In genomic region chr11:69102403-69102725, GRCm38 (mm10) we compare ENCODE assay signal across 18 mouse cellular contexts. TPM values are rescaled to one million over a fixed set of nuclear protein-coding genes. Genes with fewer than 3 reads are reported as not detected.
DNase-seq lines count a peak whose midpoint lies in the region; ATAC-seq and TF ChIP-seq lines count a peak whose summit lies in the region.
"Had no signal": no experiment of that assay in that cellular context is flagged by ENCODE, and none has a peak within 500 bp of the region (broad histone marks: within the 10 kb centered on the region; RNA-seq: fewer than 3 reads in every experiment).

No protein-coding gene starts in this region.

- H3ac ChIP-seq in myocyte (ENCODE audit: control insufficient read depth, insufficient read length): no peak overlapping the region

- H3K4me1 ChIP-seq in lung, postnatal 0 days (ENCODE audit: insufficient read depth, low read depth, low read length): peaks cover 16% of the 10 kb centered on the region
- peaks cover 9% of the 10 kb centered on the region; the same call in 1 of the 2 replicates for H3K4me1 ChIP-seq in intestine, postnatal 0 days (replicated peaks; ENCODE audit: control insufficient read depth, insufficient read depth, low read length)

- no peak for TF ChIP-seq POLR2A in myocyte (IDR thresholded peaks at IDR 0.05; ENCODE audit: insufficient read length, low read depth)

- TF ChIP-seq CTCF in lung, postnatal 0 days (IDR thresholded peaks at IDR 0.05): no peak
- TF ChIP-seq CTCF in intestine, postnatal 0 days (IDR thresholded peaks at IDR 0.05; ENCODE audit: low read depth): no peak

- no peaks in the 10 kb centered on the region for H3K27me3 ChIP-seq in lung, postnatal 0 days (replicated peaks; ENCODE audit: insufficient read depth, low read length)
- H3K27me3 ChIP-seq in myocyte (ENCODE audit: control insufficient read depth, insufficient read depth, insufficient read length): no peaks in the 10 kb centered on the region
- H3K27me3 ChIP-seq in intestine, postnatal 0 days (replicated peaks; ENCODE audit: control insufficient read depth, insufficient read depth, low read length): no peaks in the 10 kb centered on the region
- H3K27me3 ChIP-seq: forebrain, embryonic 13.5 days; heart, embryonic 15.5 days; limb, embryonic 13.5 days; lung, embryonic 15.5 days had no signal

- DNase-seq in CD4-positive, CD25-positive, alpha-beta regulatory T cell, adult 2 months (ENCODE audit: low read depth, low spot score): peak; percentile 11
- DNase-seq in gastrocnemius, postnatal 10 days: peak; percentile 4
- no peak for DNase-seq in gastrocnemius, adult 18-20 months (ENCODE audit: low spot score)
- DNase-seq in lung, postnatal 10 days: peak; percentile 6
- DNase-seq in lung, postnatal 0 days (ENCODE audit: low spot score): no peak
- DNase-seq: kidney, adult 18-20 months had no signal

- no peak overlapping the region for H3K27ac ChIP-seq in lung, postnatal 0 days (ENCODE audit: low read length)
- H3K27ac ChIP-seq in intestine, postnatal 0 days (ENCODE audit: low read depth, low read length): no peak overlapping the region
- H3K27ac ChIP-seq: forebrain, embryonic 13.5 days; heart, embryonic 15.5 days; hindbrain, embryonic 14.5 days; limb, embryonic 13.5 days; lung, embryonic 15.5 days; midbrain, embryonic 10.5 days; stomach, postnatal 0 days had no signal

- no peak for TF ChIP-seq EP300 in lung, postnatal 0 days (IDR thresholded peaks at IDR 0.05)

- peaks cover 70% of the 10 kb centered on the region for H3K36me3 ChIP-seq in lung, postnatal 0 days (ENCODE audit: insufficient read depth, low read length)
- peaks cover 34% of the 10 kb centered on the region for H3K36me3 ChIP-seq in myocyte (ENCODE audit: control insufficient read depth, insufficient read depth)
- peaks cover 73% of the 10 kb centered on the region for H3K36me3 ChIP-seq in intestine, postnatal 0 days (ENCODE audit: control insufficient read depth, insufficient read depth)

- no peak overlapping the region for H3K4me3 ChIP-seq in lung, postnatal 0 days (ENCODE audit: low read depth, low read length)
- H3K4me3 ChIP-seq in myocyte: no peak overlapping the region
- H3K4me3 ChIP-seq in intestine, postnatal 0 days (ENCODE audit: low read depth, low read length): no peak overlapping the region
- H3K4me3 ChIP-seq: forebrain, embryonic 13.5 days; heart, embryonic 15.5 days; limb, embryonic 13.5 days; lung, embryonic 15.5 days; midbrain, embryonic 10.5 days had no signal

- peaks cover 10% of the 10 kb centered on the region for H3K79me2 ChIP-seq in myocyte (ENCODE audit: control insufficient read depth, insufficient read depth)

- H3K4me2 ChIP-seq in lung, postnatal 0 days (replicated peaks; ENCODE audit: low read depth, low read length): no peak overlapping the region
- peak overlapping the region; percentile 30 for H3K4me2 ChIP-seq in myocyte (ENCODE audit: low read depth)
- no peak overlapping the region for H3K4me2 ChIP-seq in intestine, postnatal 0 days (replicated peaks; ENCODE audit: low read depth)
- H3K4me2 ChIP-seq: forebrain, embryonic 13.5 days; heart, embryonic 15.5 days; hindbrain, embryonic 14.5 days; limb, embryonic 13.5 days; lung, embryonic 15.5 days had no signal

- ATAC-seq in CD4-positive, CD25-positive, alpha-beta regulatory T cell, adult 4 months: no peak
- ATAC-seq in lung, postnatal 0 days: no peak
- ATAC-seq in intestine, postnatal 0 days: no peak
- ATAC-seq: forebrain, embryonic 13.5 days had no signal

- H3K9me3 ChIP-seq in lung, postnatal 0 days (ENCODE audit: low read length): no peaks in the 10 kb centered on the region
- no peaks in the 10 kb centered on the region for H3K9me3 ChIP-seq in intestine, postnatal 0 days (ENCODE audit: control insufficient read depth)
- H3K9me3 ChIP-seq: forebrain, embryonic 13.5 days; heart, embryonic 15.5 days; limb, embryonic 13.5 days; lung, embryonic 15.5 days; midbrain, embryonic 10.5 days had no signal

- WGBS in lung, postnatal 0 days: 95% methylated on average over 7 of the region's 7 CpGs
- WGBS in intestine, postnatal 0 days: 76% methylated on average over 7 of the region's 7 CpGs

- H3K9ac ChIP-seq in lung, postnatal 0 days (replicated peaks; ENCODE audit: low read depth): no peak overlapping the region
- no peak overlapping the region for H3K9ac ChIP-seq in intestine, postnatal 0 days (ENCODE audit: low read depth, low read length)
- H3K9ac ChIP-seq: forebrain, embryonic 13.5 days; heart, embryonic 15.5 days; hindbrain, embryonic 14.5 days; limb, embryonic 13.5 days; lung, embryonic 15.5 days had no signal

TF ChIP-seq in myocyte, 11 proteins besides CTCF, POLR2A, EP300 and RAD21:
- TF ChIP-seq SRF (IDR thresholded peaks at IDR 0.05; ENCODE audit: control insufficient read depth, insufficient read length, low read depth) (no peak), TCF12 (IDR thresholded peaks at IDR 0.05; ENCODE audit: insufficient read depth, poor library complexity, severe bottlenecking) (no peak), POLR2AphosphoS2 (IDR thresholded peaks at IDR 0.05; ENCODE audit: insufficient read length, low read depth) (no peak), CEBPB (IDR thresholded peaks at IDR 0.05; ENCODE audit: insufficient read depth, poor library complexity, severe bottlenecking) (no peak)

RNA-seq across cellular contexts. Expression of gene Per1, which starts 7.3 kb away (rescaled TPM):
- 1 to 10 TPM; 4.5 to 6.6 TPM for polyA plus RNA-seq in CD4-positive, CD25-positive, alpha-beta regulatory T cell, adult 4 months (2017; shearing (Covaris generic))
- total RNA-seq in gastrocnemius, postnatal 10 days (2021): 10 to 100 TPM; 17.5 to 78.6 TPM
- total RNA-seq in gastrocnemius, adult 18-20 months (2021): 10 to 100 TPM; 41.9 to 72.2 TPM
- 16.6 and 30.0 TPM in 2 replicates for polyA plus RNA-seq in lung, postnatal 0 days (2015; fragmentation: Nextera tagmentation; extraction: Ambion mirVana)
- 8.9 TPM for polyA plus RNA-seq in myocyte (2012; fragmentation: generic; extraction: Trizol)
- polyA plus RNA-seq in intestine, postnatal 0 days (2015; fragmentation: Nextera tagmentation; extraction: Ambion mirVana): 7.2 and 11.3 TPM in 2 replicates

RNA-seq across cellular contexts. Expression of gene Vamp2, which starts 14.1 kb away (rescaled TPM):
- polyA plus RNA-seq in CD4-positive, CD25-positive, alpha-beta regulatory T cell, adult 4 months (2017; shearing (Covaris generic)): 10 to 100 TPM; 26.0 to 35.9 TPM
- total RNA-seq in gastrocnemius, postnatal 10 days (2021): 10 to 100 TPM; 52.4 to 55.8 TPM
- total RNA-seq in gastrocnemius, adult 18-20 months (2021): 10 to 100 TPM; 37.4 to 39.3 TPM
- polyA plus RNA-seq in lung, postnatal 0 days (2015; fragmentation: Nextera tagmentation; extraction: Ambion mirVana): 45.0 and 50.6 TPM in 2 replicates
- 51.8 TPM for polyA plus RNA-seq in myocyte (2012; fragmentation: generic; extraction: Trizol)
- 45.3 and 50.3 TPM in 2 replicates for polyA plus RNA-seq in intestine, postnatal 0 days (2015; fragmentation: Nextera tagmentation; extraction: Ambion mirVana)

RNA-seq across cellular contexts. Expression of gene Hes7, which starts 17.8 kb away (rescaled TPM):
- not detected for polyA plus RNA-seq in CD4-positive, CD25-positive, alpha-beta regulatory T cell, adult 4 months (2017; shearing (Covaris generic))
- not detected for total RNA-seq in gastrocnemius, postnatal 10 days (2021)
- total RNA-seq in gastrocnemius, adult 18-20 months (2021): not detected
- 0.38 and 0.49 TPM in 2 replicates for polyA plus RNA-seq in lung, postnatal 0 days (2015; fragmentation: Nextera tagmentation; extraction: Ambion mirVana)
- polyA plus RNA-seq in myocyte (2012; fragmentation: generic; extraction: Trizol): 0.28 TPM
- polyA plus RNA-seq in intestine, postnatal 0 days (2015; fragmentation: Nextera tagmentation; extraction: Ambion mirVana): 0.21 and 0.37 TPM in 2 replicates
- total RNA-seq: common myeloid progenitor, adult 5-6 weeks; gastrocnemius, adult 8-10 months had no signal

RNA-seq across cellular contexts. Expression of gene 9130213A22Rik, which starts 20.0 kb away (rescaled TPM):
- not detected for polyA plus RNA-seq in CD4-positive, CD25-positive, alpha-beta regulatory T cell, adult 4 months (2017; shearing (Covaris generic))
- total RNA-seq in gastrocnemius, postnatal 10 days (2021): under 1 TPM; 0.27 to 0.49 TPM
- total RNA-seq in gastrocnemius, adult 18-20 months (2021): not detected
- polyA plus RNA-seq in lung, postnatal 0 days (2015; fragmentation: Nextera tagmentation; extraction: Ambion mirVana): 0.42 and 0.50 TPM in 2 replicates
- 0.78 TPM for polyA plus RNA-seq in myocyte (2012; fragmentation: generic; extraction: Trizol)
- polyA plus RNA-seq in intestine, postnatal 0 days (2015; fragmentation: Nextera tagmentation; extraction: Ambion mirVana): 0.12 and 0.37 TPM in 2 replicates
- total RNA-seq: common myeloid progenitor, adult 5-6 weeks had no signal

RNA-seq across cellular contexts. Expression of gene Aloxe3, which starts 23.3 kb away (rescaled TPM):
- polyA plus RNA-seq in CD4-positive, CD25-positive, alpha-beta regulatory T cell, adult 4 months (2017; shearing (Covaris generic)): under 1 TPM in 1 of 2 experiments, not detected in 1; 0.35 TPM
- under 1 TPM in 1 of 2 experiments, not detected in 1; 0.27 TPM for total RNA-seq in gastrocnemius, postnatal 10 days (2021)
- total RNA-seq in gastrocnemius, adult 18-20 months (2021): not detected
- 0.13 and 0.44 TPM in 2 replicates for polyA plus RNA-seq in lung, postnatal 0 days (2015; fragmentation: Nextera tagmentation; extraction: Ambion mirVana)
- 0.01 TPM for polyA plus RNA-seq in myocyte (2012; fragmentation: generic; extraction: Trizol)
- polyA plus RNA-seq in intestine, postnatal 0 days (2015; fragmentation: Nextera tagmentation; extraction: Ambion mirVana): 0.31 and 0.82 TPM in 2 replicates
- total RNA-seq: common myeloid progenitor, adult 5-6 weeks had no signal
- polyA plus RNA-seq: forebrain, embryonic 13.5 days had no signal

Comparison
In these comparisons a context has a peak if more than half of its experiments do, and no peak if none do; other contexts are left out.
1. DNase-seq: peak in CD4-positive, CD25-positive, alpha-beta regulatory T cell, adult 2 months (single experiment), gastrocnemius, postnatal 10 days (single experiment) and lung, postnatal 10 days (single experiment); none in gastrocnemius, adult 18-20 months (single experiment) and lung, postnatal 0 days (single experiment).